Mouse (Mus musculus): ENCODE measurements around the gene Stambp. TPM values are rescaled to one million over a fixed set of nuclear protein-coding genes. Genes with fewer than 3 reads are reported as not detected.
A peak's percentile ranks its signal among the peaks of the same experiment; 100 is the strongest.

Gene Stambp
- total RNA-seq, 4 experiments from 2014 or later, result 5.6 to 6.8 (median 6.3) TPM

GRCm38 (mm10) chr6:83568901-83569862 lies 3.3 kb downstream of the Stambp start:
- no peak for DNase-seq (ENCODE audit: low spot score in 2 of 2)

DNA sequence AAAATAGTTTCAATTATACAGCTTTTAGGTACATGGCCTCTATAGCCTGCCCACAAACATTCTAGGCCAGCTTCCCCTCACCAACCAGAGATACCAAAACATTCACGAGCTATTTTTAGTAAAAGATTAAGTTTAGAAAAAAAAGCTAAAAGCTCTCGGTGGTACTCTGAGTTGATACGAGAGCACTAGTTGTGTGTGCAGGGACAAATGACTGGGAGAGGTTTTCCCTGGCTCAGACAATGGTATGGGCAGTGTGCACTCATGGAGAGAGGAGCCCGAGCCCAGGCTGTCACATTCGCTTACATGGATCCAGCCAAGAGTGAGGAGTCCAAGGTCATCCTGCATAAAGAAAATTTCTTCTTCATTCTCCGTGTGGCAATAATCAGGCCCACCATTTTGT lies 16.6 kb downstream of the Stambp start:
- DNase-seq (ENCODE audit: low spot score in 2 of 2), result no peak

GRCm38 (mm10) chr6:83548346-83548745 lies 24.2 kb downstream of the Stambp start:
- DNase-seq (ENCODE audit: low spot score in 2 of 2), result no peak

- no peak for DNase-seq (ENCODE audit: low spot score in 2 of 2)
Observed at GRCm38 (mm10) chr6:83545778-83546177, 26.8 kb downstream of the Stambp start.

GRCm38 (mm10) chr6:83541756-83542456 lies 30.6 kb downstream of the Stambp start:
- no peak for DNase-seq (ENCODE audit: low spot score in 2 of 2)

DNA sequence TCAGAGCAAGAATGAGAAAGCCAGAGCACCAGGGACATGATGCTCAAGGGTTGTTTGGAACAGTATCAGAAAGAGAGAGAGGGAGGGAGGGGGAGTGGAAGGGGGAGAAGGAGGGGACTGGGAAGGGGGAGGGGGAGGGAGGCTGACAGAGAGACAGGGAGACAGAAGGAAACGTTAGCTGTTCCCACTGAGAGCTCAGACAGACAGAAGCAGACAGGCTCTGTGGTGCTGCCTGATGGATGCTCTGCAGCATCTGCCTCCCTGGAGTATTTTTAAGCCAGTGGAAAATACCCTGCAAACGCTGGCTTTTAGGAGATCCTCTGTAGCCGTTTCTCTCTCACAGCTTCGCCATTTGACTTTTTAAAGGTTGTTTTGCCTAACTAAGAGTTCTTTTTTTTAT lies 32.5 kb downstream of the Stambp start:
- DNase-seq (ENCODE audit: low spot score in 2 of 2), result no peak

GRCm38 (mm10) chr6:83536795-83537059 lies 35.8 kb downstream of the Stambp start:
- no peak for DNase-seq (ENCODE audit: low spot score in 2 of 2)

- no peak for DNase-seq (ENCODE audit: low spot score in 2 of 2)
Observed at GRCm38 (mm10) chr6:83536028-83536794, 36.3 kb downstream of the Stambp start, which contains the start of gene Actg2. Actg2 (minus strand) TSS chr6:83536265.

DNA sequence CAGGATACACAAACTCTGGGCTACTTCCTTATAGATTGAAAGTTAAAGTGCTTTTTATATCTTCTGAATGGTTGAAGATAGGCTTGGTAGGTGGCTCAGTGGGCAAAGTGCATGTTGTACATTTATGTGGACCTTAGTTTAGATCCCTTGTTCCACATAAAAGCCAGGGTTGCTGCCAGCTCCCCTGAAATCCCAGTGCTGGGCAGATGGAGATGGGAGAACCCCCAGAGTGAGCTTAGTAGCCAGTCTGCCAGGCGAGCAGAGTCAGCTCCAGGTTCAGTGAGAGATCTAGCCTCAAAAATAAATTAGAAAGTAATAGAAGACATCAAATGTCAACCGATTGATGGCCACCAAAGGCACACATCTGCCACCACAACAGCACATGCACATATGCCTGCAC lies 39.9 kb downstream of the Stambp start:
- no peak for DNase-seq (ENCODE audit: low spot score in 2 of 2)

DNA sequence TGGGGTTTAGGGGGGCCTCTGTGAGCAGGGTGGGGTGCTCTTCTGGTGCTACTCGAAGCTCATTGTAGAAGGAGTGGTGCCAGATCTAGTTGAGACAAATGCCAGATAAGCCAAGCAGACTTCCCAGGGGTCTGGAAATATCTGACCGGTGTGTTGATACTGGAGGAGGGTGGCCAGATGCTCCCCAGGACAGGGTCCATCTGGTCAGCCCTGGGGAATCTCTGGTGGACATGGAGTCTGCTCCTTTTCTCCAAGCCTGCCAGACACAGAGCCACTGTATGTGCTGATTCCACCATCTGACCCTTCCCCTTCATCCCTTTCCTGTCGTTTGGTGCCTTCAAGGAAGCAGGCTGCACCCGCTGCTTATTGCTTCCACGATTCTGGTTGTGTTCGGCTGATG lies 49.3 kb downstream of the Stambp start:
- no peak for DNase-seq (ENCODE audit: low spot score in 2 of 2)

GRCm38 (mm10) chr6:83521784-83522183 lies 50.7 kb downstream of the Stambp start:
- no peak for DNase-seq (ENCODE audit: low spot score in 2 of 2)

- no peak for DNase-seq (ENCODE audit: low spot score in 2 of 2)
Observed at GRCm38 (mm10) chr6:83518637-83519036, 53.9 kb downstream of the Stambp start.

DNA sequence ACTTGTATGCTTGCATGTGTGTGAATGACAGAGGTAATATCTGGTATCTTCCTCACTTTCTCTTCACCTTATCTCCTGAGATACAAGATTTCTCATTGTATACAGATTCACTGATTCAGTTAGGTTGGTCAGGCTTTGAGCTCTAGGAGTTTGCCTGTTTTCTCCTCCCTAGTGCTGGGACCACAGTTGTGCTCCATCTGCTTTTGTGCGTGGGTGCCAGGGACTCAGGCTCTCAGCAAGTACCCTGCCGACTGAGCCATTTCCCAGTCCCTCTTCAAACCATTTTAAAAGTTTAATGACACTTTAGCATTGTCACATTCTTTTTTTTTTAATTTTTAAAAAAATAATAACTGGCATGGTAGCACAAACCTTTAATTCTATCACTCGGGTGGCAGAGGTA lies 57.4 kb downstream of the Stambp start:
- DNase-seq (ENCODE audit: low spot score in 2 of 2), result no peak

DNA sequence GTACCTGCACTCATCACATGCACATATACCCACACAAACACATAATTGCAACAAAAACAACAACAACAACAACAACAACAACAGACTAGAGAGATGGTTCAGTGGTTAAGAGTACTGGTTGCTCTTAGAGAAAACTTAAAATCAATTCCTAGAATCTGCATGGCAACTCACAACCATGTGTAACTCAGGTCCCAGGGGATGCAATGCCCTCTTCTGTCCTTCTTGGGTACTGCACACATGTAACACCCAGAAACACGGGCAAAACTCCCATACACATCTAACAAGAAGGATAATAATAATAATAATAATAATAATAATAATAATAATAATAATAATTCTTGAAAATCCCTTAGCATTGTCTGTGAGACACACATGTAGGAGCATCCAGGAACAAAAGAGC lies 60.0 kb downstream of the Stambp start:
- peak; percentile 37 to 46 for DNase-seq (ENCODE audit: low spot score in 2 of 2)

GRCm38 (mm10) chr6:83510210-83510609 lies 62.3 kb downstream of the Stambp start:
- DNase-seq (ENCODE audit: low spot score in 2 of 2), result no peak

DNA sequence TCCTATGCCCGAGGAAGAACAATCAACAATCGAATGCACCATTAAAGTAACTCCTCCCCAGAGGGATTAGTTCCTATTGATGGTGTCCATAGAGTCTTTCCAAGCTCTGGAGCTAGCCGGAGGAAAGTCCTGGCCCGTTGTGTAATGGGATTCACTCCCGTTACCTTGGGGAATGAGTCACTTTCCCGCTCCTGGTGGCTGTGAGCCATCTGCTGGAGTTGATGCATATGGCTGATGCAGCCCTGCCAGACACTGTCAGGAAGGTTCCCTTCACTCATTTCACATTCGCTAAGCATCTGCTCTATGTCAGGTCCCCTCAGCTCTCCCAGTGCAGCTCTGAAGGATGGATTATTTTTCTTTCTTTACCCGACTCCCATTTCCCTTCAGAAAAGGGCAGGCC lies 63.1 kb downstream of the Stambp start:
- DNase-seq (ENCODE audit: low spot score in 2 of 2), result no peak

- DNase-seq (ENCODE audit: low spot score in 2 of 2), result no peak
Observed at GRCm38 (mm10) chr6:83507168-83507546, 65.4 kb downstream of the Stambp start.

- peak; percentile 91 to 96 for DNase-seq (ENCODE audit: low spot score in 2 of 2)
Observed at GRCm38 (mm10) chr6:83506258-83507167, 66.0 kb downstream of the Stambp start, which contains the start of gene Dguok. Dguok (minus strand) TSS chr6:83506969.

GRCm38 (mm10) chr6:83505554-83505953 lies 67.0 kb downstream of the Stambp start:
- no peak for DNase-seq (ENCODE audit: low spot score in 2 of 2)

DNA sequence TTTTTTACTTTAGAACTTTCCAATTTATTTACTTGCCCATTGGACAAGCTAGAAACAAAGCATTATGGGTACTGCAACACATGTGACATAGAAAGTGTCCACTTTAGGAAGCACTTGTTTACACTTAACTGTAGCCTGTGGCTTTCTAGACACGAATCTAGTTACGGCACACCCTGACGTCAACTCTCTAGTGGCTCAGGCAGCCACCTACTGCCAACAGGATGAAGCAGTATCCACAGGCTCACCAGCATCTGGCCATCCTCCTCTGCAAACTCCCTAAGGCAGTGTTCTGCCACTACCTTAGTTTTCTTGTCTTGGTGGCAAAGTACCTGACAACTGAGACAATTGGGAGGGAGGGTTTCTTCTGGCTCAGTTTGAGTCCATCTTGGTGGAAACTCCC lies 69.2 kb downstream of the Stambp start:
- DNase-seq (ENCODE audit: low spot score in 2 of 2), result no peak

DNA sequence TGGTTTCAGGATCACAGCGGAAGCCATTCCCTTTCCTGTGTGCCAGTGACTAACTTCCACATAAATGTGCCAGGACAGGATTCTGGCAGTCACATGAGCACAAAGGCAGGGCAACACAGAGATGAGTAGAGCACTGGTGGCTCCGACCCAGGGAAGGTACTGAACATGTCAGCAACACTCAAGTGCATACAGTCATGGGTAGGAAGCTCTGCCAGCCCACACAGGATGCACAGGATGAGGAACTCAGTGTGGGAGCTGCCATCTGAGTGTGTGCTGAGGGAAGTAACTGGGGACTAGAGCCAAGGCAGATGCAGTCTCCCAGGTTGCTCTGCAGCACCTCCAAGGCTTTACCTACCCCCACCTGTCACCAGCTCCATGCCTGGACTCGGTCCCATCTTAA lies 69.9 kb downstream of the Stambp start:
- DNase-seq (ENCODE audit: low spot score in 2 of 2), result no peak

Data from gastrocnemius, adult 8-10 months (tissue).